Mouse (Mus musculus) kidney, postnatal 10 days (tissue): ENCODE data around the gene Kctd21.

Experiments used
- DNase-seq: peaks from one replicate; pipeline ENCODE4 v3.0.0; 2021; ENCODE audit warnings: mixed read lengths

The Kctd21 gene

GRCm38 (mm10) chr7:97324342-97324741 is 7.8 kb upstream of the Kctd21 start:
- no peak for DNase-seq

- DNase-seq: no peak
These were observed 6.8 kb upstream of the Kctd21 start for GRCm38 (mm10) chr7:97325156-97325985.

- no peak for DNase-seq
These were observed 4.8 kb upstream of the Kctd21 start for GRCm38 (mm10) chr7:97327376-97327775.

GRCm38 (mm10) chr7:97328891-97329588 is 3.1 kb upstream of the Kctd21 start:
- DNase-seq: no peak

- no peak for DNase-seq
These were observed 2.5 kb upstream of the Kctd21 start for GRCm38 (mm10) chr7:97329676-97330075.

GRCm38 (mm10) chr7:97330931-97331645 is 1.0 kb upstream of the Kctd21 start:
- no peak for DNase-seq

- no peak for DNase-seq
These were observed 527 bp downstream of the Kctd21 start for GRCm38 (mm10) chr7:97332667-97333041.

- DNase-seq: no peak
These were observed 1.2 kb downstream of the Kctd21 start for GRCm38 (mm10) chr7:97333113-97333898.

- no peak for DNase-seq
These were observed 2.3 kb downstream of the Kctd21 start for GRCm38 (mm10) chr7:97334406-97334805.

- no peak for DNase-seq
These were observed 4.6 kb downstream of the Kctd21 start for GRCm38 (mm10) chr7:97336678-97337077.

- no peak for DNase-seq
These were observed 6.5 kb downstream of the Kctd21 start for GRCm38 (mm10) chr7:97338593-97338992.

- no peak for DNase-seq
These were observed 7.5 kb downstream of the Kctd21 start for GRCm38 (mm10) chr7:97339623-97340022.

GRCm38 (mm10) chr7:97340907-97341849 is 9.1 kb downstream of the Kctd21 start:
- no peak for DNase-seq

GRCm38 (mm10) chr7:97342961-97343360 is 10.8 kb downstream of the Kctd21 start:
- DNase-seq: no peak

- no peak for DNase-seq
These were observed 12.5 kb downstream of the Kctd21 start for GRCm38 (mm10) chr7:97344655-97345054.

GRCm38 (mm10) chr7:97345229-97345871 is 13.2 kb downstream of the Kctd21 start:
- no peak for DNase-seq

GRCm38 (mm10) chr7:97346111-97346821 is 14.1 kb downstream of the Kctd21 start:
- DNase-seq: no peak

GRCm38 (mm10) chr7:97346822-97347166 is 14.7 kb downstream of the Kctd21 start:
- no peak for DNase-seq

GRCm38 (mm10) chr7:97347464-97347863 is 15.3 kb downstream of the Kctd21 start:
- DNase-seq: no peak

- no peak for DNase-seq
These were observed 16.2 kb downstream of the Kctd21 start for GRCm38 (mm10) chr7:97348318-97348717.
